Mouse (Mus musculus) thymus, postnatal 36 days (tissue): Measurements from ENCODE around the gene Fgf2.

Source experiments
- DNase-seq, 2 experiments: peaks; one replicate each; pipeline ENCODE4 v3.0.0; 2022; ENCODE audit warnings: mixed read lengths in 2 of 2

Fgf2 gene

DNA sequence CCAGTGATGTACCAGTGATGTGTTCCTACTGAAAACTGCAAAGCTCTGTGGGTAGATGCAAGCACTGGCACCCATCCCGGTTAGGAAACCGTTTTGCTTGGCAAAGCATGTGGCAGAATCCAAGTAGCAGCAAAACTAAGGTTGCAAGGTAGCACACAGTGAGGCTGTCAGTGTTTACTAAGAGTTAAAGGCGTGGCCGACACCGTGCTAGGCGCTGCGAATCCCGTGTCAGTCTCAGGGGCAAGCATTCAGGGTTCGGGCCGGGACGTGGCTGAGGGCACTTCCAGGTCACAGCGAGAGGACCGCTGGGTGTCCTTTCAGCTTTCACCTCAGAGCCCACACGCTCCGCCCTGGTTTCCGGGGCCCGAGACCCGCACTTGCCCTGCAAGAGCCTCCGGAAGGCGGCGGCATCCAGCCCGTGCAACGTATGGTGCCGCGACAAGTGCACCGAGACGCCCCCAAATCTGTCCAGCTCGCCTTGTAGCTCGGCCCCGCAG lies 70.9 kb downstream of the Fgf2 start:
- no peak for DNase-seq

DNA sequence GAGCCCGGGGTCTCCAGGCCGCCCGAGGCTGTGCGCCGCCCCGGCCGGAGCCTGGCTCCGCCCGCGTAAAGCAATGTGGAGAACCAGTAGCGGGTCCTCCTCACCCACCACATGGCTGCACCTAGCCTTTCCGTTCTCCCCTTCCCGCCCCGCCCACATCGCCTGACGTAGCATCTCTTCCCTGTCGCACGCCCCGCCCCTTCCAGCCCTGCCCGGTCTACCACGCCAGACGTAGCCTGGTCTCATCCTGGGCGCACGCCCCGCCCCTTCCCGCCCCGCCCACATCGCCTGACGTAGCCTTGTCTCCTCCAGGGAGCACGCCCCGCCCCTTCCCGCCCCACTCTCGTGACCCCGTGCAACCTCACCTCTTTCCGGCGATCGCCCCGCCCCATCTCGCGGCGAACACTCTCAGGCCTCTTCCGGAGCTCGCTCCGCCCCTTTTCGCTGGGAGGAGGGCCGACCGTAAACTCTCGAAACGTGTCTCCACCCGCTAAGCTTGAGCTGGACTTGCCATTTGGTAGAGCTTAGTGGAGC lies 71.4 kb downstream of the Fgf2 start, which contains the start of gene Spata5:
TSS of gene Spata5 (plus strand) at position 439 of the 534 bp plus-strand sequence.
- DNase-seq = peak; percentile 98 to 99

DNA sequence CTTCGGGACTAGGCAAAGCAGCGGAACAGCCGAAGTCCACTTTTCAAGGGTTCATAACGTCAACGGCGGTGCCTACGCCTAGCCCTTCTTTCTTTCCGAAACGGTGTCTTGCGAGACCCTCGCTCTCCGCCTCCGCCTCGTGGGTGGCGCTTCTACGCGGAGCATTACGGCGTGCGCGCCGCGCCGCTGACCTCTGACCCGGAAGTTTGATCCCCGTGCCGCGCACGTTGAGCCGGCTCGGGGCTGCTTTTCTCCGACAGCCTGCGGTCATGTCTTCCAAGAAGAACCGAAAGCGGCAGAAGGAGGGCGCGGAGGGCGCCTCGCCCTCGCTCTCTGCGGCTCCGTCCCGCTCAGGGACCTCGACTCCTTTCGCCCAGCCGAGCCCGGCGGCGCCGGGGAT lies 71.9 kb downstream of the Fgf2 start, which contains the start of gene Nudt6:
TSS of gene Nudt6 (minus strand) at position 140 of the 400 bp plus-strand sequence.
- DNase-seq = peak; percentile 91 to 92

DNA sequence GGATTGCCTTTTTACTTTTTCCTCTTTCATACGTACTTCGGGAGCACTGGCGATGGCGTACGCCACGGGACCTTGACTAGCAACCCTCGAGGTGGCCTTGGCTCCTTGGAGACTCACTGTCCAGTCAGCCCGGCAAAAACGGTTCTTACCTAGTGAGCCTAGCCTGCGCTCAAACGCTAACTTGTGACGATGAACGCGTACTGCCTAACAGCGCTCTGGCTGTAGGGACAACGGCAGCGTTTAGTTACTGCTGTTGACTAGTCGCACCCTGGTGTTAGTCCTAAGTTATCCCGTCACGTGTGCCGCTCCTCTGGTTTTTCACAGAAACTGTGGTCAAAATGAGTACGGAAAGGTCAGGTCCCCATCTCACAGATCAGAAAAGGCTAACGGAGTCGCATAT lies 72.5 kb downstream of the Fgf2 start:
- DNase-seq = peak in 1 of 2 experiments; percentile 17

DNA sequence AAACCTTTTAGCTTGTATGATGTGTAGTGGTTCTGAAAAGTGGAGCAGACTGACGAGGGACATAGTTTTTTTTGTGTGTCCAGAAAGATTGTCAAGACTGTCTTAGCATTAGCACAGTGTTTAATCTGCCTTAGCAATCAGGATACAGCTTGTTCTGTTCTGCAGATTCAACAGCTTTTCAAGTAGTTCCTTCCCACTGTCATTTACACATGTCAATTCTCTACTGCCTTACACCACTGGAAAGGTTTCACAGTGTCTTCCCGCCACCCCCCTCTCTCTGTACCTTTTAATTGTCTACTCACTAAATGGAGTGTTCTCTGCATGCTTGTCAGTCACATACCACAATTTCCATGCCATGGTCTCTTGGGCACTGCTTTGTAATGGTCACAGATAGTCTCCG lies 73.0 kb downstream of the Fgf2 start:
- no peak for DNase-seq

DNA sequence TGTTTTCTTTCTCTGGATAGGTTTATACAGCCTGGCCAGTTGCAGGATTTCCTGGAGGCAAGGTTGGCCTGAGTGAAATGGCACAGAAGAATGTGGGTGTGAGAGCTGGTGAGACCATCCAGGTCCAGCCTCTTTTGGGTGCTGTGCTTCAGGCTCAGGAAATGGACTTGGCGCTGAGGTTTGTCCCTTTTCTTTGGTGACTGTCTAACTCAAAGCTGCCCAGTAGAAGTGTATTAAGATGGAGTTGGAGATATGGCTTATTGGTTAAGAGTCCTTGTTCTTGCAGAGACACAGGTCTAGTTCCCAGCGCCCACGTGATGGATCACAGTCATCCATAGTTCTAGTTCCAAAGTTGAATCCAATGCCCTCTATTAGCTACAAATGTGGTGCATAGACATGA lies 77.9 kb downstream of the Fgf2 start:
- no peak for DNase-seq

DNA sequence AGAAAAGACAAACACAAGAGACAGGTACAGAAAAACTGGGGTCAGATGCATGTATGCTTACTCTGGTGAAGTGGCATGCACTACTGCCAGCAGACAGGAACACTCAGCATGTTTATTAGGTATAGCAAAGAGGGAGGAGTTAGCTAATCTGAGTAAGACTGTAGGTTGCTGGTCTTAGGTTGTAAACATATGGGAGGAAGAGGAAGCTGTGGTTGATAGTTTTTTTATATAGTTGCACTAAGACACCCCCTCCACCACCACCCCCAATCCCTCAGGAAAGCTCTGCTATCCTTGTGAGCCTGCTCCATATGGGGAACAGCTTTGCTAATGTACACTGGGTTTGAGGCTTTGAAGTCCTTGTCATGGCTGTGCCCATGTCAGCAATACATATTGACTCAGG lies 82.2 kb downstream of the Fgf2 start:
- DNase-seq = no peak

DNA sequence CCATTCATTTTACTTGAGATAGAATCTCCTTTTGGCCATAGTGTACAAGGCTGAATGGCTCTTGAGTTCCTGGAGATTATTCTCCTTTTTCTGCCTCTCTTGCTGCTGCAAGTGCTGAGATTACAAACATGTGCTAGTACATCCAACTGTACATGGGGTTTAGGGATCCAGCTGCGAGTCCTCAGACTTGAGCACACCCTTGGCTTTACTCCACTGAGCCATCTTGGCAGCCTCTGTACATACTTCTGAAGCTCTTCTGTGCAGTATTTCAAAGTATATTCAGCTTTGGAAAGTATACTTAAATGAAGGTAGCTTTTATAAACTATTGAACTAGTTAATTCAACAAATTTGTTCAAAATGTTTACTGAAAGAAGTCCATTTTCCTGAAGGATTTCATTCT lies 91.6 kb downstream of the Fgf2 start:
- no peak for DNase-seq

DNA sequence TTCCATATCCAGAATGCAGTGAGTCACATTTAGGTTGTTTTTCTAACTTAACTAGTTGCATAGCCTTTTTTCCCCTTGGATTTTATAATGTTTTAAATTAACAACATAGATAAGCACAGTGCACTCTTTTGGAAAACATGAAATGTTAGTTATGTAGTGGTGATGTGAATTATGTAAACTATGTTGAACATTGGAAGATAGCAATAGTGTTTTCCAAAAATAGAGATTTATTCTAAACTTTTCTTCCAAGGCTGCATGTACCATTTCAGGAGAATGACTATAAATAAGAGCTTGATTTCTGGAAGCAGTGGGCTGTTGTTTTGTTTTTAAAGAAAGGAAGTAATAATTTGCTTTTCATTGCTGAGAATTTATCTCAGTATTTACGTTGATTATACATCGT lies 95.3 kb downstream of the Fgf2 start:
- DNase-seq = no peak

DNA sequence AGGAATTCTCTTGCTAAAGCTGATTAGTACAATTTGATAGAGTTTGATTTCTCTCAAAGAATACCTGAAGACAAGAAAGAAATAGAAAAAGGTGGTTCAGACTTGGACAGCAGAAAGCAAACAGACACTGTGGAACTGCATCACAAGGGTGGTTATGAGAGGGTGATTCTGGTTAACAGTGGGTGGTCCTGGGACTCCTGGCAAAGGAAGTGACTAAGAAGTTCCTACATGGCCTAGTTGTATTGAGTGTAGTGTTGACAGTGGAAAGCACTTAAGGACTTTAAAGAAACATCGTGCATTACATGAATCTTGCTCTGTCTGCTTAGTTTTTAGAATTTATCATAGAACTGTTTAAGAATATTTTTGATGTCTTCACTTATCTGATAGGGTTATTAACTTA lies 107.8 kb downstream of the Fgf2 start:
- no peak for DNase-seq
